Mouse (Mus musculus): Measurements from ENCODE around the gene Ramp2.

The Ramp2 gene

GRCm38 (mm10) chr11:101245855-101246701 lies at the start of gene Ramp2:
Gene Ramp2, plus strand, starts transcription at chr11:101246028.
- DNase-seq (ENCODE audit: low spot score in 2 of 2): peak in 1 of 2 experiments; percentile 39

- DNase-seq (ENCODE audit: low spot score in 2 of 2): no peak
Observed at GRCm38 (mm10) chr11:101196175-101196574, 49.7 kb upstream of the Ramp2 start.

- no peak for DNase-seq (ENCODE audit: low spot score in 2 of 2)
Observed at GRCm38 (mm10) chr11:101199555-101199954, 46.3 kb upstream of the Ramp2 start.

- DNase-seq (ENCODE audit: low spot score in 2 of 2): peak; percentile 71 to 83
Observed at GRCm38 (mm10) chr11:101200986-101201385, 44.8 kb upstream of the Ramp2 start.

GRCm38 (mm10) chr11:101211970-101212369 lies 33.9 kb upstream of the Ramp2 start:
- DNase-seq (ENCODE audit: low spot score in 2 of 2): peak in 1 of 2 experiments; percentile 76

GRCm38 (mm10) chr11:101216936-101217335 lies 28.9 kb upstream of the Ramp2 start:
- DNase-seq (ENCODE audit: low spot score in 2 of 2): no peak

GRCm38 (mm10) chr11:101218436-101219055 lies 27.3 kb upstream of the Ramp2 start:
- DNase-seq (ENCODE audit: low spot score in 2 of 2): peak; percentile 32 to 41

GRCm38 (mm10) chr11:101220853-101221252 lies 25.0 kb upstream of the Ramp2 start:
- no peak for DNase-seq (ENCODE audit: low spot score in 2 of 2)

GRCm38 (mm10) chr11:101221306-101221986 lies 24.4 kb upstream of the Ramp2 start:
- DNase-seq (ENCODE audit: low spot score in 2 of 2): no peak

- DNase-seq (ENCODE audit: low spot score in 2 of 2): no peak
Observed at GRCm38 (mm10) chr11:101224337-101224736, 21.5 kb upstream of the Ramp2 start.

- DNase-seq (ENCODE audit: low spot score in 2 of 2): no peak
Observed at GRCm38 (mm10) chr11:101225331-101226064, 20.3 kb upstream of the Ramp2 start.

GRCm38 (mm10) chr11:101226065-101226701 lies 19.6 kb upstream of the Ramp2 start, which contains the start of gene Ezh1:
Gene Ezh1, minus strand, starts transcription at chr11:101226463.
- peak; percentile 83 to 87 for DNase-seq (ENCODE audit: low spot score in 2 of 2)

- no peak for DNase-seq (ENCODE audit: low spot score in 2 of 2)
Observed at GRCm38 (mm10) chr11:101229361-101229900, 16.4 kb upstream of the Ramp2 start.

- no peak for DNase-seq (ENCODE audit: low spot score in 2 of 2)
Observed at GRCm38 (mm10) chr11:101230061-101230511, 15.7 kb upstream of the Ramp2 start.

GRCm38 (mm10) chr11:101230526-101230925 lies 15.3 kb upstream of the Ramp2 start:
- DNase-seq (ENCODE audit: low spot score in 2 of 2): no peak

GRCm38 (mm10) chr11:101230991-101231871 lies 14.6 kb upstream of the Ramp2 start:
- no peak for DNase-seq (ENCODE audit: low spot score in 2 of 2)

GRCm38 (mm10) chr11:101232010-101232839 lies 13.6 kb upstream of the Ramp2 start:
- no peak for DNase-seq (ENCODE audit: low spot score in 2 of 2)

- DNase-seq (ENCODE audit: low spot score in 2 of 2): no peak
Observed at GRCm38 (mm10) chr11:101233240-101233639, 12.6 kb upstream of the Ramp2 start.

GRCm38 (mm10) chr11:101234124-101234523 lies 11.7 kb upstream of the Ramp2 start:
- no peak for DNase-seq (ENCODE audit: low spot score in 2 of 2)
